Mouse (Mus musculus) cortical plate, adult 2 months (tissue): ENCODE data around the gene Ifit1bl2. TPM values are rescaled to one million over a fixed set of nuclear protein-coding genes. Genes with fewer than 3 reads are reported as not detected.
A peak's percentile ranks its signal among the peaks of the same experiment; 100 is the strongest.
"Not testable (repeated sequence)": the region's sequence is repeated elsewhere in the genome, so short reads cannot be mapped to it uniquely, and the experiment has no call there.

Source experiments
- H3K27ac ChIP-seq: fragments of 200-500 bp; 2 replicates; pipeline ENCODE4 v1.5.1; 2012; ENCODE audit warnings: low read length, control low read depth, inconsistent platforms; ENCODE audit not compliant: insufficient read depth
- H3K4me1 ChIP-seq: fragments of 200-500 bp; 2 replicates; pipeline ENCODE4 v1.6.1; 2011; ENCODE audit warnings: low read length; ENCODE audit not compliant: control insufficient read depth, insufficient read depth
- H3K4me3 ChIP-seq: fragments of 200-500 bp; 2 replicates; pipeline ENCODE4 v1.5.1; 2011; ENCODE audit warnings: mild to moderate bottlenecking, low read length, control low read depth; ENCODE audit not compliant: insufficient read depth
- CTCF ChIP-seq: fragments of 200-500 bp; IDR thresholded peaks from 2 replicates; pipeline ENCODE4 v1.5.1; 2011; ENCODE audit warnings: mild to moderate bottlenecking, control low read depth, low read length; ENCODE audit not compliant: insufficient read depth; ENCODE audit errors: extremely low read depth
- POLR2A ChIP-seq: fragments of 200-500 bp; IDR thresholded peaks from 2 replicates; pipeline ENCODE4 v1.6.1; 2011; ENCODE audit warnings: mild to moderate bottlenecking, low read length, control low read depth; ENCODE audit not compliant: insufficient read depth; ENCODE audit errors: extremely low read depth
- polyA plus RNA-seq: library from polyadenylated mRNA; depleted of rRNA; stranded (reverse); fragments of >200 nt; gene quantifications from 2 replicates; pipeline ENCODE4 v1.2.3, GENCODE M21; 2012

Ifit1bl2 gene
- polyA plus RNA-seq, 1 experiment: 0.54 TPM

DNA sequence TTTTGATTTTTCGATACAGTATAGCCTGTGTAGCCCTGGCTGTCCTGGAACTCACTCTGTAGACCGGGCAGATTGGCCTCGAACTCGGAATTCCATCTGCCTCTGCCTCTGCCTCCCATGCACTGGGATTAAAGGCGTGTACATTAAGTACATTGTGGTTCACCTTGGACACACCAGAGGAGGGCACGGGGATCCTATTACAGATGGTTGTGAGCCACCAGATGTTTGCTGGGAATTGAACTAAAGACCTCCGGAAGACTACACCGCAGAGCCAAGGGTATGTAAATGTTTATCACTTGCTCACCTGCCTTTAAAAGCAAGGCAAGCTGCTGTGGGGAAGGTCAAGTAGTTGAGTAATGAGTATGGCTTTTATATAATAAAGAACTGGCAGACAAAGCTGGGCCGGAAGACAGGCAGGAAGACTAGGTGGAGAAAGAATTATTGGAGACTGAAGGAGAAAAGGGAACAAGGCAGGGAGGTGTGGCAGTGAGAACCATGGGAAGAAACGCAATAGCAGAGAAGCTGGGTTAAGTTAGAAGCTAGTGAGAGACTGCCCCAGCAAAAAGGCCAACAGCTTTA lies 14.8 kb upstream of the Ifit1bl2 start:
- TF ChIP-seq CTCF: no peak
- no peak for TF ChIP-seq POLR2A
- Histone ChIP-seq H3K4me3 (no peak overlapping the region), H3K4me1 (no peaks in the 10 kb centered on the region), H3K27ac (no peak overlapping the region)

DNA sequence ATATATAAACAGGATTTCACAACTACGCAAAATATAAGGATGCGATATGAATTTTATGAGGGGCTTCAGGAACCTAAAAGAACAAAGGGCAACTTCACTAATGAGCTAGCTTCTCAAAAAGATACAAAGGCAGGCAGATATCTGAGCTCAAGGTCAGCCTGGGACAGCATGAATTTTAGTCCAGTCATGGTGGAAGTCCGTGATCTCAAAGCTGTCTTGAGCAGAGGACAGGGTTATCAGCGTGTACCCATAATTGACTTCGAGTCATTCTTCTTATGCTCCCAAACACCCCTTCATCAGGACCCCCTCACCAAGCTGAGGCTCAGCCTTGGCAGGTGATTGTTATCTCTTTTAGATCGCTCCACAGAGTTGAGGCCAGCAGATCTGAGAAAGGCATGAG lies 10.5 kb upstream of the Ifit1bl2 start:
- H3K27ac ChIP-seq: no peak overlapping the region
- H3K4me1 ChIP-seq: no peaks in the 10 kb centered on the region
- TF ChIP-seq POLR2A: no peak
- no peak for TF ChIP-seq CTCF

GRCm38 (mm10) chr19:34650276-34650675 lies 9.7 kb upstream of the Ifit1bl2 start:
- no peak overlapping the region for H3K4me3 ChIP-seq
- no peak overlapping the region for H3K27ac ChIP-seq
- no peaks in the 10 kb centered on the region for H3K4me1 ChIP-seq
- TF ChIP-seq CTCF: no peak
- no peak for TF ChIP-seq POLR2A

More for the DNA sequence above, 10.5 kb upstream of the Ifit1bl2 start:
- H3K4me3 ChIP-seq: no peak overlapping the region

GRCm38 (mm10) chr19:34647630-34648029 lies 7.1 kb upstream of the Ifit1bl2 start:
- H3K4me3 ChIP-seq, H3K27ac ChIP-seq, H3K4me1 ChIP-seq: not testable (repeated sequence)

- Histone ChIP-seq H3K4me3 (no peak overlapping the region), H3K4me1 (no peaks in the 10 kb centered on the region), H3K27ac (no peak overlapping the region)
- TF ChIP-seq POLR2A: no peak
- no peak for TF ChIP-seq CTCF
Observed at GRCm38 (mm10) chr19:34642616-34643015, 2.1 kb upstream of the Ifit1bl2 start.

DNA sequence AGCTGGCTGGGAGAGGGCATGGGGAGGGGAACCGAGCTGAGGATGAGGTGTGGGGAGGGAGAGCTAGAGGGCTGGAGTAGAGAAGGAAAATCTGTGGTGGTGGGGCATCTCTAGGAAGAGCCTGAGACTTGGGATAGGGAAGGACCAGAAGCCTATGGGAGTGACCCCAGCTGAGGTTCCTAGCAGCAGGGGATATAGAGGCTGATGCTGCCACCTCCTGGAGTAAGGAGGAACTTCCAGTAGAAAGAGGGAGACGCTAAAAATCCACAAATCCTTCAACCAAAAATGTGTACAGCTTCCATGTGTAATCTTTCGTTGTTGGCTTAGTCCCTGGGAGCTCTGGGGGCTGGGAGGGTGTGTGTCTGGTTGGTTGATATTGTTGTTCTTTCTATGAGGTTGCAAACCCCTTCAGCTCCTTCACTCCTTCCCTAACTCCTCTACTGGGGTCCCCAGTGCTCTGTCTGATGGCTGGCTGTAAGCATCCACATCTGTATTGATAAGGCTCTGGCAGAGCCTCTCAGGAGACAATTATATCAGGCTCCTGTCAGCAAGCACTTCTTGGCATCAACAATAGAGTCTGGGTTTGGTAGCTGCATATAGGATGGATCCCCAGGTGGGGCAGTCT lies 3.5 kb downstream of the Ifit1bl2 start:
- H3K4me1 ChIP-seq: no peaks in the 10 kb centered on the region
- H3K4me3 ChIP-seq: no peak overlapping the region
- TF ChIP-seq CTCF (peak; percentile 81), POLR2A (no peak)
- H3K27ac ChIP-seq: no peak overlapping the region

DNA sequence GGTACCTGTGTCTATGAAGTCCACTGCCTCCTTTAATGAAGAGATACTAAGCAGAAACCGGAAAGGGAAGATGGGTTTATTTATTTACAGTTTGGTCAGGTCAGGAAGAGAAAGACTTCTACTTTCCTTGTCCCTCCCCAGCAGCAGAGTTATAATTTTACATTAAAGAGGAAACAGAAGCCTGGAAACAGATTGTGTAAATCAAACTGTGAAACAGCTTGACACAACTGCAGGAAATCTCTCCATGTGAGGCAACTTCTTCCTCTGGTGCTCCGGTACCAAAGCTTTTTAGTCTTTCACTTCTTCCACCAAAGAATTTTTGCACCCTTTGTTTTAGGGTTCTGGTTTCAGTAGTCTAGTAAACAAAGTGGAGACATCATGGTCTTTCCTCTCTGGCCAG lies 7.1 kb downstream of the Ifit1bl2 start:
- no peak for TF ChIP-seq CTCF
- TF ChIP-seq POLR2A: no peak
- Histone ChIP-seq H3K4me3 (no peak overlapping the region), H3K27ac (no peak overlapping the region)

GRCm38 (mm10) chr19:34631487-34631886 lies 9.1 kb downstream of the Ifit1bl2 start:
- H3K4me3 ChIP-seq: no peak overlapping the region
- H3K27ac ChIP-seq: no peak overlapping the region
- TF ChIP-seq CTCF (no peak), POLR2A (no peak)
- no peaks in the 10 kb centered on the region for H3K4me1 ChIP-seq

More for the DNA sequence above, 7.1 kb downstream of the Ifit1bl2 start:
- H3K4me1 ChIP-seq: no peaks in the 10 kb centered on the region

DNA sequence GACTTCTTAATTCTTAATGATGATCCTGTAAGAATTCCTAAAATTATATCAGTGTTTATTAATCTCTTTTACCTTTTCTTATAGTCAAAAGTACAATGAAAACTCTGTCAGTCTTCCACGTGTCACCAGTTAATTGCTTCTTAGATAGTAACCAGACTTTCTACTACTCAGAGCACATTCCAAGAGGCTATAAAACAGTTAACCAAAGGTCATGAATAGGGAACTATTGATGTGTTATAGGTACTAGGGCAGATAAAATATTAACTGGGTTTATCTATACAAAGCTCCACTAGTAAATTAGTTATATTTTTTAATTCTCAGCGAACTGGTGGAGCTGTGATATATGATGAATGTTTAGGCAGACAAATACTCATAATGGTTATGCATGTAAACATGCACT lies 13.0 kb downstream of the Ifit1bl2 start:
- H3K4me1 ChIP-seq: no peaks in the 10 kb centered on the region
- H3K27ac ChIP-seq: no peak overlapping the region
- no peak overlapping the region for H3K4me3 ChIP-seq
- TF ChIP-seq POLR2A (no peak), CTCF (no peak)

GRCm38 (mm10) chr19:34624663-34625062 lies 15.9 kb downstream of the Ifit1bl2 start:
- Histone ChIP-seq H3K4me1 (no peaks in the 10 kb centered on the region), H3K27ac (no peak overlapping the region), H3K4me3 (no peak overlapping the region)
- no peak for TF ChIP-seq CTCF
- TF ChIP-seq POLR2A: no peak
